Mouse (Mus musculus) G1E (cell line): Measurements from ENCODE around the gene Cyp2t4.

Experiments
- CTCF ChIP-seq: IDR thresholded peaks from 2 replicates; pipeline ENCODE4 v1.5.1; 2012; ENCODE audit warnings: low read depth, low read length, inconsistent platforms, mixed read lengths
- GATA2 ChIP-seq: IDR thresholded peaks from 2 replicates; pipeline ENCODE4 v1.6.1; 2012; ENCODE audit warnings: low read depth, low read length, inconsistent platforms, borderline replicate concordance
- TAL1 ChIP-seq: conservative IDR thresholded peaks from 2 replicates; pipeline ENCODE4 v1.6.1; 2012; ENCODE audit warnings: low read depth, low read length, inconsistent platforms, mixed read lengths

DNA sequence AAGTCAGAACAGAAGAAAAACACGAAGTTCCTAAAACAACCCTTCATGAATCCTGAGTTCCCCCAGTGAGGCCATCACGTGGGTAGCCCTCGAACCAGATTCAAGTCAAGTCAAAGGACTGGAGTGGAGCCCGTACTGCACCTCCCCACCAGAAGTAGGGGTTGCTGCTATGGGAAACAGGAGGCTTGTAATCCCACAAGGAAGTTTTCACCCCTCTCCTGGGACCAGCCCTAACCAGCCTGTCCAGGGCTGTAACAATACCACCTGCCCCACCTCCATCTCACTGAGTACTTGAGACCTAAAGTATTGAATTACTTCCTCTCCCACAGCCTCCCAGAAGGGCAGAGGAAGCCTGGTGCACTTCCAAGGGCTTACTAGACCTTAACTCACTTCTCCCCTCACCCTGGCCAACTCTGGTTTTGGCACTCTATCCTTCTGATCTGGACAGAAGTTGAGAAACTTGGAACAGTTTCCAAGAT lies 35.4 kb upstream of the Cyp2t4 start:
- TF ChIP-seq GATA2, result no peak
- TF ChIP-seq TAL1, result no peak
- TF ChIP-seq CTCF, result no peak
